Mouse (Mus musculus) E14TG2a.4 (cell line): ENCODE measurements at regions not wholly inside any gene's neighbourhood (a gene's known extent, or its start where the extent isn't known, plus 50 kb on each side); places are given as distances from the start of the nearest gene placed in this dataset.

Source experiments
- CTCF ChIP-seq: conservative IDR thresholded peaks from 2 replicates; pipeline ENCODE4 v1.5.1; 2014; ENCODE audit warnings: low read length
- NANOG ChIP-seq: IDR thresholded peaks from 2 replicates; pipeline ENCODE4 v1.6.1; 2014; ENCODE audit warnings: borderline replicate concordance, low read length, mixed read lengths

DNA sequence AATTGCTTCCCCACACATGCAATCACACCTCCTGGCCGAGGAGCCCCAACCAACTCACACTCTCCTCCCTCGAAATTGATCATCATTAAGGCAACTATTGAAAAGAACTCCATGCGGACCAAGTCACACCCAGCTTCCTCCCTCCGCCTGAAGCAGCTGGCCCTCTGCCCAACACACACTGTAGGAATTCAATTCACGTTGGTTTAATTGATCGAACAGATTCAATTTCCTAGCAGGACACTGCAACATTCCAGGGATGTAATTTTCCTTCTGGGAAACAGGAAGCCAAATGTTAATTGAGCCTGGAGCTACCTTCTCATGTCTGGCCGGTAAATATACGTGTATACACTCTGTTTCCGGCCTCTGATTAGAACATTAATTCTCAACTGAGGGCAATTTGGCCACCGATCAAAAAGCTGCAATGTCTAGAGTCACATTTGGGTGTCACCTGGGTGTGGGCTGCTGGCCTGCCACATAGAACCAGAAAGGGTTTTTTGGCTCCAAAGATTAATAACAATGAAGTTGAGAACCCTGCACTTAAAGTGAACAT lies 500.7 kb upstream of the Tmem132c start:
- TF ChIP-seq CTCF (no peak), NANOG (no peak)
